Mouse (Mus musculus) myocyte (in vitro differentiated cells): ENCODE measurements at regions not wholly inside any gene's neighbourhood (a gene's known extent, or its start where the extent isn't known, plus 50 kb on each side); places are given as distances from the start of the nearest gene placed in this dataset.

Source experiments
- H3K27me3 ChIP-seq: one replicate; pipeline ENCODE4 v1.6.1; 2011; ENCODE audit not compliant: control insufficient read depth, insufficient read depth, insufficient read length
- H3K36me3 ChIP-seq: one replicate; pipeline ENCODE4 v1.6.1; 2011; ENCODE audit not compliant: control insufficient read depth, insufficient read depth
- H3K4me2 ChIP-seq: one replicate; pipeline ENCODE4 v1.6.1; 2011; ENCODE audit warnings: low read depth, control low read depth
- H3K4me3 ChIP-seq: one replicate; pipeline ENCODE4 v1.5.1; 2011; ENCODE audit warnings: mild to moderate bottlenecking, control low read depth, moderate library complexity
- H3K79me2 ChIP-seq: one replicate; pipeline ENCODE4 v1.6.1; 2011; ENCODE audit not compliant: control insufficient read depth, insufficient read depth
- H3ac ChIP-seq: one replicate; pipeline ENCODE4 v1.6.1; 2011; ENCODE audit not compliant: control insufficient read depth, insufficient read length
- CEBPB ChIP-seq: IDR thresholded peaks from 2 replicates; pipeline ENCODE4 v1.6.1; 2011; ENCODE audit warnings: mild to moderate bottlenecking, moderate library complexity; ENCODE audit not compliant: poor library complexity, insufficient read depth, severe bottlenecking
- E2F4 ChIP-seq: IDR thresholded peaks from one replicate; pipeline ENCODE4 v1.6.1; 2011; ENCODE audit warnings: mild to moderate bottlenecking, control low read depth, moderate library complexity; ENCODE audit not compliant: insufficient read depth
- MAX ChIP-seq: IDR thresholded peaks from one replicate; pipeline ENCODE4 v1.6.1; 2011; ENCODE audit warnings: low read depth, mild to moderate bottlenecking, control low read depth
- MYOD1 ChIP-seq, 3 experiments: IDR thresholded peaks; one replicate each; pipeline ENCODE4 v1.6.1; 2011; ENCODE audit warnings: control low read depth in 2 of 3, low read depth in 2 of 3, mild to moderate bottlenecking in 2 of 3, moderate library complexity in 1 of 3; ENCODE audit not compliant: insufficient read length in 2 of 3, control insufficient read depth in 1 of 3
- MYOG ChIP-seq, 3 experiments: IDR thresholded peaks; one replicate each; pipeline ENCODE4 v1.6.1; 2011; ENCODE audit warnings: control low read depth in 2 of 3, low read depth in 2 of 3, mild to moderate bottlenecking in 2 of 3; ENCODE audit not compliant: insufficient read length in 2 of 3, control insufficient read depth in 1 of 3, insufficient read depth in 1 of 3
- POLR2A ChIP-seq: IDR thresholded peaks from one replicate; pipeline ENCODE4 v1.6.1; 2011; ENCODE audit warnings: low read depth, mild to moderate bottlenecking, control low read depth, moderate library complexity; ENCODE audit not compliant: insufficient read length
- POLR2AphosphoS2 ChIP-seq: IDR thresholded peaks from one replicate; pipeline ENCODE4 v1.6.1; 2011; ENCODE audit warnings: low read depth, control low read depth; ENCODE audit not compliant: insufficient read length
- REST ChIP-seq: IDR thresholded peaks from one replicate; pipeline ENCODE4 v1.6.1; 2011; ENCODE audit warnings: mild to moderate bottlenecking, control low read depth, moderate library complexity; ENCODE audit not compliant: insufficient read depth, insufficient read length
- SRF ChIP-seq: IDR thresholded peaks from one replicate; pipeline ENCODE4 v1.6.1; 2011; ENCODE audit warnings: low read depth; ENCODE audit not compliant: control insufficient read depth, insufficient read length
- TCF12 ChIP-seq: IDR thresholded peaks from one replicate; pipeline ENCODE4 v1.6.1; 2011; ENCODE audit warnings: mild to moderate bottlenecking, control low read depth; ENCODE audit not compliant: poor library complexity, insufficient read depth, severe bottlenecking
- TCF3 ChIP-seq: IDR thresholded peaks from one replicate; pipeline ENCODE4 v1.6.1; 2011; ENCODE audit warnings: low read depth, control low read depth; ENCODE audit not compliant: insufficient read length
- USF1 ChIP-seq: IDR thresholded peaks from one replicate; pipeline ENCODE4 v1.6.1; 2011; ENCODE audit warnings: low read depth, mild to moderate bottlenecking, control low read depth, moderate library complexity

DNA sequence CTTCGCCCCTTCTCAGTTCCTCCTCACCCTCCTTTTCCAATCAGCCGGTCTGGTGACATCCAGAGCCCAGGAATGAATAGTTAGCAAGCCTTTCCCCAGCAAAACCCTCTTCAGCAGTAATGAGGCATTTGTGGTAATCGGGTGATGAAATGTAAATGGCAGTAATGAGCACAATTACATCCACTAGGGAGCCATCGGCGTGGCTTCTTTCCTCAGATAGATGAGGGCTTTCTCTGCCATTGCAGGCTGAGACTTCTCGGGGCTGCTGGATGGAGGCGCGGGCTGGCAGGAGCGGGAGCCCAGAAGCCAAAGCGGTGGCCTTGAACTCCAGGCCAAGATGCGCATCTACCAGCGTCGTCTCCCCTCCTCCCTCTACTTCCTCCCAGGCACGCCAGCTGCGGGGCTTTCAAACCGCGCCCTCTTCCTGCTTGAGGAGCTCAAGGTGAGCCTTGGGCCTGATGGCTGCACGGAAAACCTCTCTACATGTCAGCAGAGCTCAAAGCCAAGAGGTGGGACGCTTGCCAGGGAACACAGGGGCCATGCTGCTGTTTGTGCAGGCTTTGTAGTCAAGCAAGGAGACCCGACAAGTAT, 537.2 kb downstream of the Ofcc1 start:
- Histone ChIP-seq H3K79me2 (no peaks in the 10 kb centered on the region), H3K27me3 (no peaks in the 10 kb centered on the region), H3K4me3 (no peak overlapping the region), H3ac (no peak overlapping the region), H3K36me3 (no peaks in the 10 kb centered on the region), H3K4me2 (no peak overlapping the region)
- TF ChIP-seq MYOG (IDR thresholded peaks at IDR 0.05; ENCODE audit: control insufficient read depth in 1 of 3, insufficient read depth in 1 of 3, insufficient read length in 2 of 3, low read depth in 2 of 3) (no peak), POLR2AphosphoS2 (no peak), SRF (no peak), MAX (no peak), POLR2A (no peak), TCF12 (no peak), CEBPB (no peak), MYOD1 (IDR thresholded peaks at IDR 0.05; ENCODE audit: control insufficient read depth in 1 of 3, insufficient read length in 2 of 3, low read depth in 2 of 3) (no peak), TCF3 (no peak), USF1 (no peak), E2F4 (no peak)

- Histone ChIP-seq H3K4me2 (no peak overlapping the region), H3K36me3 (no peaks in the 10 kb centered on the region), H3ac (no peak overlapping the region), H3K79me2 (no peaks in the 10 kb centered on the region), H3K27me3 (no peaks in the 10 kb centered on the region), H3K4me3 (no peak overlapping the region)
- no peak for TF ChIP-seq MYOD1 (IDR thresholded peaks at IDR 0.05; ENCODE audit: control insufficient read depth in 1 of 3, insufficient read length in 2 of 3, low read depth in 2 of 3)
- TF ChIP-seq TCF3: no peak
- no peak for TF ChIP-seq MYOG (IDR thresholded peaks at IDR 0.05; ENCODE audit: control insufficient read depth in 1 of 3, insufficient read depth in 1 of 3, insufficient read length in 2 of 3, low read depth in 2 of 3)
- TF ChIP-seq CEBPB: no peak
- TF ChIP-seq USF1: no peak
- no peak for TF ChIP-seq MAX
- no peak for TF ChIP-seq SRF
- TF ChIP-seq TCF12: no peak
- TF ChIP-seq REST: no peak
- TF ChIP-seq POLR2A: no peak
- TF ChIP-seq E2F4: no peak
- no peak for TF ChIP-seq POLR2AphosphoS2
Measured at GRCm38 (mm10) chr13:39823346-39823954, 537.8 kb downstream of the Ofcc1 start.

DNA sequence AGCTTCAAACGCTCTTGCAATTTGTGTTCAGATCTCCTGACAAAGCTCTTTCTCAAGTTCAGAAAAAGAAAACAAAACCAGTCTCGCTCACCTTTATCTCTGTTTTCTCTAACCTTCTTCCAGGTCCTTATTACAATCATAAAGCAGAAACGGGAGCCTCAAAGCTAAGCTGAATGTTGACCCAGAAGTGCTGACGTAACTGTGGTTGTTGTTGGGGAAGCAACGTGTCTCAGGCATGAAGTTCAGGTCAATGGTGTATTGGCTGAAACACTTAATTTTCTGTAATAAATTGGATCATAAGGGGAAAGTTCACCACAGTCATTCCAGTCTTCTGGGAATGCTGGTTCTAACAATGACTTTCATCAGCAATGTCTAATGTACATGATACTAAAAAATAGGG, 586.7 kb downstream of the Ofcc1 start:
- H3K79me2 ChIP-seq: no peaks in the 10 kb centered on the region
- H3K36me3 ChIP-seq: no peaks in the 10 kb centered on the region
- no peak overlapping the region for H3K4me3 ChIP-seq
- H3K27me3 ChIP-seq: no peaks in the 10 kb centered on the region
- no peak overlapping the region for H3ac ChIP-seq
- TF ChIP-seq REST (no peak), E2F4 (no peak), MYOG (IDR thresholded peaks at IDR 0.05; ENCODE audit: control insufficient read depth in 1 of 3, insufficient read depth in 1 of 3, insufficient read length in 2 of 3, low read depth in 2 of 3) (no peak), MAX (no peak), SRF (no peak), POLR2A (no peak), CEBPB (no peak), USF1 (no peak)
- no peak overlapping the region for H3K4me2 ChIP-seq

- H3K79me2 ChIP-seq: no peaks in the 10 kb centered on the region
- TF ChIP-seq E2F4: no peak
- no peak for TF ChIP-seq USF1
- no peak for TF ChIP-seq REST
- no peak for TF ChIP-seq POLR2AphosphoS2
- TF ChIP-seq TCF3: no peak
- TF ChIP-seq CEBPB: no peak
- no peak for TF ChIP-seq POLR2A
- TF ChIP-seq MYOG (IDR thresholded peaks at IDR 0.05; ENCODE audit: control insufficient read depth in 1 of 3, insufficient read depth in 1 of 3, insufficient read length in 2 of 3, low read depth in 2 of 3): no peak
- TF ChIP-seq TCF12: no peak
- TF ChIP-seq SRF: no peak
- TF ChIP-seq MYOD1 (IDR thresholded peaks at IDR 0.05; ENCODE audit: control insufficient read depth in 1 of 3, insufficient read length in 2 of 3, low read depth in 2 of 3): no peak
- TF ChIP-seq MAX: no peak
- no peaks in the 10 kb centered on the region for H3K27me3 ChIP-seq
- no peak overlapping the region for H3K4me3 ChIP-seq
- H3K4me2 ChIP-seq: no peak overlapping the region
- H3K36me3 ChIP-seq: no peaks in the 10 kb centered on the region
- H3ac ChIP-seq: no peak overlapping the region
Measured at GRCm38 (mm10) chr13:39774111-39774510, 587.1 kb downstream of the Ofcc1 start.
